Mouse (Mus musculus) stomach, embryonic 16.5 days (tissue): ENCODE measurements at regions not wholly inside any gene's neighbourhood (a gene's known extent, or its start where the extent isn't known, plus 50 kb on each side); places are given as distances from the start of the nearest gene placed in this dataset.

Experiments used
- ATAC-seq: fragments of 200-750 bp; cut with Nextera tagmentation; 2 replicates; pipeline ENCODE4 v1.8.0; 2017; ENCODE audit warnings: moderate number of reproducible peaks, moderate TSS enrichment; ENCODE audit not compliant: insufficient read depth, low FRiP score
- H3K27ac ChIP-seq: fragments of 300-500 bp; sonication (generic); 2 replicates; pipeline ENCODE4 v1.5.1; 2014; ENCODE audit warnings: low read length
- H3K27me3 ChIP-seq: fragments of 300-500 bp; sonication (generic); 2 replicates; pipeline ENCODE4 v1.6.1; 2014; ENCODE audit warnings: low read length, control low read depth, mixed read lengths; ENCODE audit not compliant: control insufficient read depth, insufficient read depth
- H3K36me3 ChIP-seq: fragments of 300-500 bp; sonication (generic); 2 replicates; pipeline ENCODE4 v1.6.1; 2014; ENCODE audit warnings: low read length; ENCODE audit not compliant: control insufficient read depth, insufficient read depth
- H3K4me1 ChIP-seq: fragments of 300-500 bp; sonication (generic); 2 replicates; pipeline ENCODE4 v1.6.1; 2014; ENCODE audit warnings: low read length, control low read depth, mixed read lengths; ENCODE audit not compliant: control insufficient read depth, insufficient read depth
- H3K4me2 ChIP-seq: fragments of 300-500 bp; sonication (generic); 2 replicates; pipeline ENCODE4 v1.6.1; 2014; ENCODE audit warnings: low read depth, low read length, mixed read lengths
- H3K4me3 ChIP-seq: fragments of 300-500 bp; sonication (generic); replicated peaks from 2 replicates; pipeline ENCODE4 v1.5.1; 2014; ENCODE audit warnings: mild to moderate bottlenecking, low read length
- H3K9ac ChIP-seq: fragments of 300-500 bp; sonication (generic); 2 replicates; pipeline ENCODE4 v1.6.1; 2014; ENCODE audit warnings: low read length
- H3K9me3 ChIP-seq: fragments of 300-500 bp; sonication (generic); replicated peaks from 2 replicates; pipeline ENCODE4 v1.6.1; 2016; ENCODE audit warnings: low read length, control low read depth; ENCODE audit not compliant: control insufficient read depth
- WGBS: fragments of 180-500 bp; shearing (Covaris S2); extraction: QIAGEN DNeasy Blood & Tissue Kit; methylation state at CpG from one replicate; pipeline ENCODE4 v1.1.7; 2014; 5-methylcytosine and 5-hydroxymethylcytosine counted together

DNA sequence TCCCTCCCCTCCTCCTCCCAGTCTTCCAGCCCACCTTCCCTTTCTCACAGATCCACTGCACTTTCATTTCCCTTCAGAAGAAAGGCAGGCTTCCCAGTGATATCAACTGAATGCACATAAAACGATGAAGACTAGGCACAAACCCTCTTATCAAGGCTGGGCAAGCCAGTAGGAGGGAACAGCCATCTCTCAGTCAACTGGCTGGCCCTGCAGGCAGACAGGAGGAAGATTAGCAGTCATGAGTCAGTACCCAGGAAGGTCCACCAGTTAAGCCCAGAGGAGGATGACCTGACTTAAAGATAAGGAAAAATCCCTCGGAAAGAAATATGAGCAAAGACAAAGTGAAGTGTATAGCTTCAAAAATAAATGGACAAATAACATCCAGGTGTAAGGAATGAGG is 337.4 kb upstream of the Ube2e3 start:
- H3K4me2 ChIP-seq, result no peak overlapping the region

DNA sequence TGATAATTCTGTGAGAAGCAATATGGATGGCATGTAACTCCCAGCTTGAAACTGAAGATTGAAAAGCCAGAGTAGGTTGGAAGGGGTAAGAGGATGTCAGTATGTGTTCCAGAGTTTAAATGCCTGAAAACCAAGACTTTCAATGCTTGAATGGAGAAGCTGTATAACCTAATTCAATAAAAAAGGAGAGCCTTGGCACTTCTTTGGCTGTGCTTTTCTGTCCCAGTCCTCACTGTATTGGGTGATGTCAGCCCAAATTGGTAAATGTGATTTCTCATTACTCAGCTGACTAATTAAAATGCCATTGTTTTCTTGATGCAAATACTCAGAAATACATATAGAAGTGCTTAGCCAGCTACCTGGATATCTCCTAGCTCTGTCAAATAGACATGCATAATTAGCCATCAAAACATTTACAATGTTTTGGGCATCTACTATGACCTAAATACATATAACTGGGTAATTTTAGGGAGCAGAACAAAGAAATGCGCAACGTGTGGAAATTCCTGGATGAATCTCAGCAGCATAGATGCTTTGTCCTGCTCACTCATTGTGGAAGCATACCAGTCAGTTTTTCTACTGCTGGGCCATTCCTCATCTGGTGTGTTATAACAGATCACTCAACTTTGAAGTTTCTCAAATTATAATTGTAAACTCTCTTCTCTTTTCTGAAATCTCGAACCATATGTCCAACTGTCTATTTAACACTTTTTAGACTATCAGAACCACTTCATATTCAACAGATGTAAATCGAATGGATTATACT is 347.5 kb upstream of the Ube2e3 start:
- Histone ChIP-seq H3K4me1 (no peaks in the 10 kb centered on the region), H3K9ac (no peak overlapping the region), H3K27me3 (no peaks in the 10 kb centered on the region), H3K4me2 (no peak overlapping the region), H3K4me3 (no peak overlapping the region), H3K27ac (no peak overlapping the region), H3K36me3 (no peaks in the 10 kb centered on the region), H3K9me3 (no peaks in the 10 kb centered on the region)
- no peak for ATAC-seq
- WGBS, result 83% methylated on average over 4 of the region's 4 CpGs

More for the DNA sequence above, 337.4 kb upstream of the Ube2e3 start:
- no peaks in the 10 kb centered on the region for H3K4me1 ChIP-seq
- no peaks in the 10 kb centered on the region for H3K9me3 ChIP-seq
- no peak overlapping the region for H3K27ac ChIP-seq
- H3K4me3 ChIP-seq, result no peak overlapping the region
- no peak overlapping the region for H3K9ac ChIP-seq
- H3K27me3 ChIP-seq, result no peaks in the 10 kb centered on the region
- 39% methylated on average over 2 of the region's 2 CpGs for WGBS
- ATAC-seq, result no peak
- H3K36me3 ChIP-seq, result no peaks in the 10 kb centered on the region

DNA sequence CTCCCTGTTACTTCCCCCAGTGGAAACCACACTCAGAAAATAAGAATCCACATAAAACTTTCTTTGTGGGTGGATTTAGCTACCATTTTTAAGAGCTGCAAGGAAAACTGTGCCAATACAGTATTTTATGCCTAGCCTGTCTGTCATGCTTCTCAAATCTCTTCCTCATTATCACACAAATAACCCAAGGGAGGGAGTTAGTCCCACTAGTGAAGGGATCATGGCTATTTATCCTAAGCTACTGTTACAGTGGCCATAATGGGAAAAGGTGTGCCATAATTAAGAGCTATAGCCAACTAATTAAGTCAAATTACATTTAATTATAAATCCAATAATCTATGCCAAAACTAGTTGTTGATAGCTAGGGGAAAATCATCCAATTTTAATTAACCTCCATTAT is 374.8 kb upstream of the Ube2e3 start:
- Histone ChIP-seq H3K4me2 (no peak overlapping the region), H3K9me3 (no peaks in the 10 kb centered on the region), H3K4me3 (no peak overlapping the region), H3K27me3 (no peaks in the 10 kb centered on the region), H3K27ac (no peak overlapping the region), H3K36me3 (no peaks in the 10 kb centered on the region), H3K9ac (no peak overlapping the region), H3K4me1 (no peaks in the 10 kb centered on the region)
- ATAC-seq, result no peak

DNA sequence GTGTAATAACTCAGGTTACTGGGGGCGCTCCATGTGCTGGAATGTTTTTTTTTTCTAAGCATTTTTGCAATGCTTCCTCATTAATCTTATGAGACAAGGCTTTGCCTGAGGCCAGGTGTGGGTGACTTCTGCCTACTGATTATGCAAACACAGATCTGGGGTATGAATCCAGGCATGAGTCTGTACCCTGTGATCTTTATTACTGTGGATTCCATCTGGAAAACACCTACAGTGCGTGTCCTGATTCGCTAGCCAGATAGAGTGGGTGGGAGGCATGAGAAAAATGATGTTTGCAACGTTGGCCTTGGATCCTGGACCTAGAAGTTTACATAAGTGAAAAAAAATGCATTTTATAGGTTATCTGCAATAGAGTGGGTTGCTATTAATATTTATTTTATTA is 387.9 kb upstream of the Ube2e3 start:
- no peaks in the 10 kb centered on the region for H3K36me3 ChIP-seq
- no peak overlapping the region for H3K4me2 ChIP-seq
- no peak for ATAC-seq
- H3K9me3 ChIP-seq, result no peaks in the 10 kb centered on the region
- 47% methylated on average over 4 of the region's 4 CpGs for WGBS
- H3K4me1 ChIP-seq, result no peaks in the 10 kb centered on the region
- H3K4me3 ChIP-seq, result no peak overlapping the region
- H3K9ac ChIP-seq, result no peak overlapping the region
- H3K27ac ChIP-seq, result no peak overlapping the region
- no peaks in the 10 kb centered on the region for H3K27me3 ChIP-seq

DNA sequence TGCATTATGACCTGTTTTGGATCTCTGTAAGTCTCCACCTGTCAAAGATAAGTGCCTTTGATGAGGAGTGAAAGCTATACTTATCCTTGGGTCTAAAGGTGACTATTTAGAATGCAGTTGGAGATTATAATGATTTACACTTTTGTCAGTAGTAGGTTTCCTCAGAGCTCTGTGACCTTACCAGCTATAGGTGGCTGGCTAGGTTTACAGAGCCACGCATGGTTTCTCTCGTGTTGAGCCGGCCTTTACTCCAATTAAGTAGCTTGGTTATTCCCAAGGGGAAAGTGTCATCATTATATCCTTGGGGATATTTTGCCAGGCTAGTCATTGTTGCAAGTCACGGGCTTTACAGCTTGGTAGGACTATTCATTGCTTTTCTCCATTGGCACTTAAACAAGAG is 408.5 kb upstream of the Ube2e3 start:
- no peaks in the 10 kb centered on the region for H3K27me3 ChIP-seq
- H3K9me3 ChIP-seq, result no peaks in the 10 kb centered on the region
- H3K4me1 ChIP-seq, result no peaks in the 10 kb centered on the region
- ATAC-seq, result no peak
- no peaks in the 10 kb centered on the region for H3K36me3 ChIP-seq
- no peak overlapping the region for H3K27ac ChIP-seq
- no peak overlapping the region for H3K4me3 ChIP-seq
- no peak overlapping the region for H3K9ac ChIP-seq
- 73% methylated on average over 4 of the region's 4 CpGs for WGBS
- no peak overlapping the region for H3K4me2 ChIP-seq

DNA sequence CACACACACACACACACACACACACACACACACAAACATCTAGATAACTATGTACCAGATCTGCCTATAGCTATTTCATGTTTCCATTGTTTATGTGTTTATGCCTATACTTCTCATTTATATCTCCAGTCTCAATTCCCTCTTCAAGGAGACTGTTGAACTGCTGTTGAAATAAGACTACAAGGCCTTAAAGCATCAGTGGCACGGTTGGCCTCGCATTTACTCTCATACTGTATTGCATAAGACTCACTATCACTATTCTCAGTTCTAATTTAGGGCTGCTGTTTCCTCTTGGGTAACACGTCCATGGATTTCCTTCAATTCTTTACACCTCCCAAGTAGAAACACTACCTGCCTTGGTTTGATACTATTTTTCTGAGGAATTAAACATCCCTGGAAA is 414.5 kb upstream of the Ube2e3 start:
- no peak overlapping the region for H3K9ac ChIP-seq
- no peak overlapping the region for H3K27ac ChIP-seq
- H3K4me1 ChIP-seq, result no peaks in the 10 kb centered on the region
- no peak overlapping the region for H3K4me2 ChIP-seq
- no peaks in the 10 kb centered on the region for H3K36me3 ChIP-seq
- no peak for ATAC-seq
- no peak overlapping the region for H3K4me3 ChIP-seq
- WGBS, result 72% methylated on average over 3 of the region's 3 CpGs
- no peaks in the 10 kb centered on the region for H3K9me3 ChIP-seq
- no peaks in the 10 kb centered on the region for H3K27me3 ChIP-seq

DNA sequence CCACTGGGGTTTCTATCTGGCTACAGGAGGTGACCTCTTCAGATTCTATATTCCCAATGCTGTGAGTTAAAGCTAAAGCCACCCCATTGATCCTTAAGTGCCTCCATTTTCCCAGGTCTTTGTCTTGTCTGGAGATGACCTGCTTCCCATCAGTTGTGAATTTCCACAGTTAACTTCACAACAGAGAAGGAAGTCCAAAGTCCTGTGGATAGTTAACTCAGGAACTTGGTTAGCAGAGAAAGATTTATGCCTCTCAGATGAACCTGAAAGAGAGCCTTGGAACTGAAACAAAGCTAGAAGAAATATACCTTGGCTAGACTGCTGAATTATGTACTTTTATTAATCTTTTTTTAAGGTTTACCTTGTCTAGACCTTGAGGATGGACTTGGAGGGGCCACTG is 431.1 kb upstream of the Ube2e3 start:
- Histone ChIP-seq H3K9ac (no peak overlapping the region), H3K36me3 (no peaks in the 10 kb centered on the region), H3K27ac (no peak overlapping the region), H3K4me2 (no peak overlapping the region), H3K4me3 (no peak overlapping the region), H3K9me3 (no peaks in the 10 kb centered on the region), H3K27me3 (no peaks in the 10 kb centered on the region), H3K4me1 (no peaks in the 10 kb centered on the region)
- ATAC-seq, result no peak

DNA sequence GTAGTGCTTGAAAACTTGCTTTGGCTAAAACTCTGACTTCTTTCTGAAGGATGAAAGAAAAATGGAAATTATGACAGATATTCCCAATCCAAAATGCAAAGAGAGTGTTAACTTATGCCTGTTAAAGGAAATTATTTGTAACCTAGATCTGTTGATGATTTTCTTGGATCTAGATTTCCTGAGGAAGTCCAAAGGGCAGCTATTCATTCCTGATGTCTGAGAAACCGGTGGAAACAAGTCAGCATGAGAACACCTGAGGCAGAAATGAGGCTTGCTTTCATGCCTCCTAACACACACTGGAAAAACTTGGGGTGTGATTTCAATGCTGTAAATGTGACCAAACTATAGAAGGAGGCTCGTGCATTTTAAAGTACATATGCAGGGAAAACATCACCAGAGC is 432.9 kb upstream of the Ube2e3 start:
- WGBS, result 66% methylated on average over 2 of the region's 2 CpGs
- H3K4me3 ChIP-seq, result no peak overlapping the region
- H3K36me3 ChIP-seq, result no peaks in the 10 kb centered on the region
- no peaks in the 10 kb centered on the region for H3K4me1 ChIP-seq
- no peaks in the 10 kb centered on the region for H3K9me3 ChIP-seq
- H3K27me3 ChIP-seq, result no peaks in the 10 kb centered on the region
- no peak overlapping the region for H3K9ac ChIP-seq
- no peak overlapping the region for H3K27ac ChIP-seq
- ATAC-seq, result no peak
- H3K4me2 ChIP-seq, result no peak overlapping the region

DNA sequence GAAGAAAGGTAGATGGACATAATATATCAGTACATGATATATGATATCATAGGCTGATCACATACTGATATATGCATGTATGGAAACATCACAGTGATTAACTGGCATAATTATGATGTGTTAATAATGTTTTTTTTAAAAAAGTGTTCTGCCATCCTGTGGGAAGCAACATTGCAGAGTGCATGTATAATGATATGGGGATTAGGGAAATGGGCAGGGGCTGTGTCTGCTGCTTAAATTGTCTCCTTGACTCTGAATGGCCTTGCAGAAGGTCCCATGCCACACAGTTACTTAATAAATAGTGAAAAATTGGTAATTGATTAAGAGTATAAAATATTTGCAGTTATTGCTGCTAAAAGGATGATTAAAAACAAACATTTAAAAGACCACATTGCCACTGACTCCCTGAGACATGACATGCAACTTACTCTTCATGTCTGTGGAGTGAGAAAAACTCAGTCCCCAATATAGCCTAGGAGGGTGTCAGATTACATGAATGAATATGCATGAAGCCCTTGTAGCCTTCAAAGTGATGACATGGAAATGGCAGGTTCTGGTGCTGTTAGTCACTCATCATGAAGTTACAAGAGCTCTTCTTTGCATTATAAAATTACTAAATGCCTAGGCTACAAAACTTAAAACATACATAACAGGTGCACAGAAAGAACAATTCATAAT is 440.1 kb upstream of the Ube2e3 start:
- H3K4me3 ChIP-seq, result no peak overlapping the region
- H3K9me3 ChIP-seq, result no peaks in the 10 kb centered on the region
- H3K36me3 ChIP-seq, result no peaks in the 10 kb centered on the region
- ATAC-seq, result no peak
- H3K27ac ChIP-seq, result no peak overlapping the region
- H3K4me1 ChIP-seq, result no peaks in the 10 kb centered on the region
- H3K9ac ChIP-seq, result no peak overlapping the region
- no peaks in the 10 kb centered on the region for H3K27me3 ChIP-seq
- no peak overlapping the region for H3K4me2 ChIP-seq
